Mouse (Mus musculus) T-helper 2 cell (primary cell): ENCODE results near the gene Csmd2.

ENCODE experiments used
- in situ Hi-C: fragments of 300-600 bp; cut with MboI, MseI; formaldehyde crosslinking; loops from one replicate; pipeline ENCODE4 v1.15.1; 2025; ENCODE audit warnings: high pct_unique_total_duplicates

Csmd2 gene

GRCm38 (mm10) chr4:128241854-128242356 lies 254.2 kb downstream of the Csmd2 start:
- in situ Hi-C loops = no loop called here

- in situ Hi-C loops = no loop called here
Measured at GRCm38 (mm10) chr4:128245201-128245600, 257.5 kb downstream of the Csmd2 start.

- in situ Hi-C loops = no loop called here
Measured at GRCm38 (mm10) chr4:128248676-128249075, 261.0 kb downstream of the Csmd2 start.

GRCm38 (mm10) chr4:128259211-128259610 lies 271.6 kb downstream of the Csmd2 start:
- in situ Hi-C loops = no loop called here

- in situ Hi-C loops = no loop called here
Measured at GRCm38 (mm10) chr4:128260907-128261560, 273.4 kb downstream of the Csmd2 start, which contains the start of gene Hmgb4. Hmgb4 (minus strand) TSS chr4:128260957.

GRCm38 (mm10) chr4:128264491-128264890 lies 276.8 kb downstream of the Csmd2 start:
- in situ Hi-C loops = no loop called here

GRCm38 (mm10) chr4:128265341-128265740 lies 277.7 kb downstream of the Csmd2 start:
- in situ Hi-C loops = no loop called here

GRCm38 (mm10) chr4:128269261-128269875 lies 281.7 kb downstream of the Csmd2 start:
- in situ Hi-C loops = no loop called here

- in situ Hi-C loops = no loop called here
Measured at GRCm38 (mm10) chr4:128270177-128270576, 282.5 kb downstream of the Csmd2 start.

- in situ Hi-C loops = no loop called here
Measured at GRCm38 (mm10) chr4:128270931-128271330, 283.3 kb downstream of the Csmd2 start.

- in situ Hi-C loops = no loop called here
Measured at GRCm38 (mm10) chr4:128272501-128272900, 284.8 kb downstream of the Csmd2 start.

- in situ Hi-C loops = no loop called here
Measured at GRCm38 (mm10) chr4:128273146-128273545, 285.5 kb downstream of the Csmd2 start.

GRCm38 (mm10) chr4:128275116-128275515 lies 287.5 kb downstream of the Csmd2 start:
- in situ Hi-C loops = no loop called here

GRCm38 (mm10) chr4:128275586-128275985 lies 287.9 kb downstream of the Csmd2 start:
- in situ Hi-C loops = no loop called here

GRCm38 (mm10) chr4:128285009-128285408 lies 297.4 kb downstream of the Csmd2 start:
- in situ Hi-C loops = no loop called here

GRCm38 (mm10) chr4:128288095-128288494 lies 300.4 kb downstream of the Csmd2 start:
- in situ Hi-C loops = no loop called here

GRCm38 (mm10) chr4:128304049-128304448 lies 316.4 kb downstream of the Csmd2 start:
- in situ Hi-C loops = no loop called here

- in situ Hi-C loops = no loop called here
Measured at GRCm38 (mm10) chr4:128306011-128306410, 318.4 kb downstream of the Csmd2 start.

GRCm38 (mm10) chr4:128315328-128315727 lies 327.7 kb downstream of the Csmd2 start:
- in situ Hi-C loops = no loop called here

- in situ Hi-C loops = no loop called here
Measured at GRCm38 (mm10) chr4:128317951-128318350, 330.3 kb downstream of the Csmd2 start.

GRCm38 (mm10) chr4:128325511-128325910 lies 337.9 kb downstream of the Csmd2 start:
- in situ Hi-C loops = loop anchor here (10.0 kb wide), 1 partner anchor 941 kb away; no protein-coding TSS in a partner anchor

- in situ Hi-C loops = loop anchor here (10.0 kb wide), 1 partner anchor 942 kb away; no protein-coding TSS in a partner anchor
Measured at GRCm38 (mm10) chr4:128326755-128327154, 339.1 kb downstream of the Csmd2 start.

- in situ Hi-C loops = loop anchor here (10.0 kb wide), 1 partner anchor 943 kb away; no protein-coding TSS in a partner anchor
Measured at GRCm38 (mm10) chr4:128327421-128327820, 339.8 kb downstream of the Csmd2 start.
